Comparison of ENCODE assay signal across 9 mouse cellular contexts in genomic region chr9:72661895-72662661, GRCm38 (mm10). TPM values are rescaled to one million over a fixed set of nuclear protein-coding genes. Genes with fewer than 3 reads are reported as not detected.
A peak's percentile ranks its signal among the peaks of the same experiment; 100 is the strongest.
DNase-seq lines count a peak whose midpoint lies in the region; ATAC-seq and TF ChIP-seq lines count a peak whose summit lies in the region.
"Had no signal": no experiment of that assay in that cellular context is flagged by ENCODE, and none has a peak within 500 bp of the region (broad histone marks: within the 10 kb centered on the region; RNA-seq: fewer than 3 reads in every experiment).

Nedd4 (plus strand) TSS chr9:72662346.

- TF ChIP-seq EP300 in CH12.LX (IDR thresholded peaks at IDR 0.05; ENCODE audit: low read length), result no peak

- peak within 1 kb of the TSS; percentile 59 to 75 (median 74) for H3K4me3 ChIP-seq in CH12.LX (replicated peaks in 1 of 3; ENCODE audit: low read depth in 2 of 3, low read length in 2 of 3, poor library complexity in 1 of 3)
- H3K4me3 ChIP-seq in forebrain, embryonic 11.5 days (ENCODE audit: low read depth, low read length), result peak within 1 kb of the TSS; percentile 99
- H3K4me3 ChIP-seq in heart, embryonic 15.5 days, result peak within 1 kb of the TSS; percentile 93
- peak within 1 kb of the TSS; percentile 91 for H3K4me3 ChIP-seq in liver, embryonic 13.5 days (replicated peaks)
- peak within 1 kb of the TSS; percentile 99 for H3K4me3 ChIP-seq in neural tube, embryonic 11.5 days (ENCODE audit: low read depth, low read length)
- peak within 1 kb of the TSS; percentile 95 for H3K4me3 ChIP-seq in stomach, embryonic 16.5 days (replicated peaks; ENCODE audit: low read length)

- peak; percentile 91 for ATAC-seq in forebrain, embryonic 11.5 days (replicated peaks; ENCODE audit: low FRiP score)
- ATAC-seq in heart, embryonic 15.5 days (replicated peaks; ENCODE audit: insufficient number of reproducible peaks, insufficient read depth, low FRiP score, low read depth), result peak; percentile 94
- ATAC-seq in liver, embryonic 13.5 days (ENCODE audit: low read depth), result peak; percentile 90
- peak; percentile 88 for ATAC-seq in neural tube, embryonic 11.5 days (ENCODE audit: insufficient read depth, low FRiP score, low TSS enrichment)
- ATAC-seq in stomach, embryonic 16.5 days (ENCODE audit: insufficient read depth, low FRiP score), result peak; percentile 94

- H3K36me3 ChIP-seq in CH12.LX (replicated peaks in 1 of 2; ENCODE audit: control insufficient read depth in 1 of 2, insufficient read depth in 1 of 2, low read length in 1 of 2), result peaks cover 0 to 27% of the 10 kb centered on the region in 2 experiments
- H3K36me3 ChIP-seq in forebrain, embryonic 11.5 days (ENCODE audit: control insufficient read depth, insufficient read depth, low read length), result no peaks in the 10 kb centered on the region; the same call in 1 of the 2 replicates
- peaks cover 17% of the 10 kb centered on the region; the same call in 1 of the 2 replicates for H3K36me3 ChIP-seq in heart, embryonic 15.5 days
- peaks cover 32% of the 10 kb centered on the region for H3K36me3 ChIP-seq in liver, embryonic 13.5 days
- H3K36me3 ChIP-seq in neural tube, embryonic 11.5 days (ENCODE audit: control insufficient read depth, insufficient read depth, low read length), result peaks cover 8% of the 10 kb centered on the region
- no peaks in the 10 kb centered on the region for H3K36me3 ChIP-seq in stomach, embryonic 16.5 days (ENCODE audit: control insufficient read depth, insufficient read depth, low read length)

- peaks cover 11% of the 10 kb centered on the region for H3K27me3 ChIP-seq in CH12.LX (replicated peaks)
- no peaks in the 10 kb centered on the region for H3K27me3 ChIP-seq in forebrain, embryonic 11.5 days (ENCODE audit: control insufficient read depth, insufficient read depth, low read length)
- H3K27me3 ChIP-seq in heart, embryonic 15.5 days, result no peaks in the 10 kb centered on the region
- no peaks in the 10 kb centered on the region for H3K27me3 ChIP-seq in liver, embryonic 13.5 days
- H3K27me3 ChIP-seq in neural tube, embryonic 11.5 days (ENCODE audit: control insufficient read depth, insufficient read depth, low read length), result no peaks in the 10 kb centered on the region
- no peaks in the 10 kb centered on the region for H3K27me3 ChIP-seq in stomach, embryonic 16.5 days (ENCODE audit: control insufficient read depth, insufficient read depth, low read length)

- no peaks in the 10 kb centered on the region for H3K9me3 ChIP-seq in CH12.LX (replicated peaks; ENCODE audit: low read length)
- H3K9me3 ChIP-seq in forebrain, embryonic 11.5 days (ENCODE audit: control insufficient read depth, low read length), result no peaks in the 10 kb centered on the region
- no peaks in the 10 kb centered on the region for H3K9me3 ChIP-seq in heart, embryonic 15.5 days (replicated peaks)
- no peaks in the 10 kb centered on the region for H3K9me3 ChIP-seq in liver, embryonic 13.5 days (replicated peaks)
- no peaks in the 10 kb centered on the region for H3K9me3 ChIP-seq in neural tube, embryonic 11.5 days (ENCODE audit: control insufficient read depth, low read length)
- H3K9me3 ChIP-seq in stomach, embryonic 16.5 days (replicated peaks; ENCODE audit: control insufficient read depth, low read length), result no peaks in the 10 kb centered on the region

- TF ChIP-seq POLR2A in CH12.LX (IDR thresholded peaks at IDR 0.05; ENCODE audit: low read depth, low read length), result peak; percentile 70

- dilution Hi-C loops in CH12.LX (cut with MboI; ENCODE audit: extremely low pct_ligation_motif_present, extremely low pct_unique_long_range_greater_than_20kb, low sequenced_read_pairs), result no loop called here

- under 1% methylated on average over 82 of the region's 83 CpGs for WGBS in forebrain, embryonic 11.5 days
- WGBS in heart, embryonic 15.5 days, result under 1% methylated on average over 73 of the region's 83 CpGs
- WGBS in liver, embryonic 13.5 days (ENCODE audit: insufficient replicate concordance), result under 1% methylated on average over 64 of the region's 83 CpGs
- under 1% methylated on average over 57 of the region's 83 CpGs for WGBS in neural tube, embryonic 11.5 days
- under 1% methylated on average over 76 of the region's 83 CpGs for WGBS in stomach, embryonic 16.5 days

- peak within 1 kb of the TSS; percentile 66 for H3K27ac ChIP-seq in CH12.LX (ENCODE audit: insufficient read depth, low read depth)
- H3K27ac ChIP-seq in forebrain, embryonic 11.5 days (ENCODE audit: low read depth, low read length), result peak within 1 kb of the TSS; percentile 99
- peak within 1 kb of the TSS; percentile 100 for H3K27ac ChIP-seq in heart, embryonic 15.5 days
- H3K27ac ChIP-seq in liver, embryonic 13.5 days, result peak within 1 kb of the TSS; percentile 96
- peak within 1 kb of the TSS; percentile 99 for H3K27ac ChIP-seq in neural tube, embryonic 11.5 days (ENCODE audit: low read depth, low read length)
- H3K27ac ChIP-seq in stomach, embryonic 16.5 days (ENCODE audit: low read length), result peak within 1 kb of the TSS; percentile 100
- H3K27ac ChIP-seq: macrophage had no signal

- H3K4me2 ChIP-seq in CH12.LX (ENCODE audit: insufficient read depth, low read depth, poor library complexity, severe bottlenecking), result peak within 1 kb of the TSS; percentile 52
- peak within 1 kb of the TSS; percentile 77 for H3K4me2 ChIP-seq in forebrain, embryonic 11.5 days (ENCODE audit: low read depth, low read length, severe bottlenecking)
- H3K4me2 ChIP-seq in heart, embryonic 15.5 days, result peak within 1 kb of the TSS; percentile 86
- peak within 1 kb of the TSS; percentile 91 for H3K4me2 ChIP-seq in liver, embryonic 13.5 days
- peak within 1 kb of the TSS; percentile 79 for H3K4me2 ChIP-seq in neural tube, embryonic 11.5 days (ENCODE audit: low read depth)
- H3K4me2 ChIP-seq in stomach, embryonic 16.5 days (ENCODE audit: low read depth, low read length), result peak within 1 kb of the TSS; percentile 96

- DNase-seq in CH12.LX (ENCODE audit: extremely low read depth), result peak; percentile 86
- peak; percentile 76 for DNase-seq in c-Kit-positive CD71-negative TER-119-negative erythroid progenitor cells, embryonic 14.5 days (ENCODE audit: low read depth)
- peak; percentile 99 for DNase-seq in forebrain, embryonic 11.5 days (ENCODE audit: low spot score)
- DNase-seq in kidney, postnatal 25 days, result peak; percentile 95 to 98
- DNase-seq in liver, embryonic 13.5 days, result peak; percentile 91
- DNase-seq in neural tube, embryonic 11.5 days (ENCODE audit: low spot score), result peak; percentile 97

- peaks cover 0 to 45% of the 10 kb centered on the region in 2 experiments; a peak in 3 of 4 replicates for H3K4me1 ChIP-seq in CH12.LX (ENCODE audit: control insufficient read depth in 1 of 2, insufficient read depth in 2 of 2)
- peaks cover 26% of the 10 kb centered on the region for H3K4me1 ChIP-seq in forebrain, embryonic 11.5 days (replicated peaks; ENCODE audit: control insufficient read depth, insufficient read depth, low read length)
- H3K4me1 ChIP-seq in heart, embryonic 15.5 days (replicated peaks), result peaks cover 27% of the 10 kb centered on the region
- peaks cover 65% of the 10 kb centered on the region for H3K4me1 ChIP-seq in liver, embryonic 13.5 days (replicated peaks)
- peaks cover 21% of the 10 kb centered on the region for H3K4me1 ChIP-seq in neural tube, embryonic 11.5 days (ENCODE audit: control insufficient read depth, insufficient read depth, low read length)
- H3K4me1 ChIP-seq in stomach, embryonic 16.5 days (ENCODE audit: control insufficient read depth, insufficient read depth, low read length), result peaks cover 28% of the 10 kb centered on the region

- peaks cover 9% of the 10 kb centered on the region for H3K79me2 ChIP-seq in CH12.LX (replicated peaks; ENCODE audit: control insufficient read depth, extremely low read depth, insufficient read depth, poor library complexity, severe bottlenecking)

- no peak for TF ChIP-seq RAD21 in CH12.LX (IDR thresholded peaks at IDR 0.05; ENCODE audit: low read depth, low read length)

- TF ChIP-seq CTCF in CH12.LX (conservative IDR thresholded peaks at IDR 0.05 in 1 of 2, IDR thresholded peaks at IDR 0.05 in 1 of 2; ENCODE audit: low read depth in 2 of 2, low read length in 2 of 2), result no peak

- H3K9ac ChIP-seq in CH12.LX (ENCODE audit: insufficient read depth, low read depth), result peak within 1 kb of the TSS; percentile 72
- peak within 1 kb of the TSS; percentile 100 for H3K9ac ChIP-seq in forebrain, embryonic 11.5 days (ENCODE audit: low read length)
- peak within 1 kb of the TSS; percentile 100 for H3K9ac ChIP-seq in heart, embryonic 15.5 days
- peak within 1 kb of the TSS; percentile 98 for H3K9ac ChIP-seq in liver, embryonic 13.5 days
- peak within 1 kb of the TSS; percentile 100 for H3K9ac ChIP-seq in neural tube, embryonic 11.5 days (ENCODE audit: low read length)
- peak within 1 kb of the TSS; percentile 100 for H3K9ac ChIP-seq in stomach, embryonic 16.5 days (ENCODE audit: low read length)

- in situ Hi-C loops in CH12.LX (cut with MboI; ENCODE audit: low pct_ligation_motif_present, low pct_unique_long_range_greater_than_20kb, low sequenced_read_pairs), result no loop called here

TF ChIP-seq in CH12.LX, 34 proteins besides CTCF, POLR2A, EP300 and RAD21 (continues in another document):
- TF ChIP-seq HCFC1 (IDR thresholded peaks at IDR 0.05; ENCODE audit: low read depth, low read length), result peak; percentile 12
- peak; percentile 16; the same call in 1 of the 2 replicates for TF ChIP-seq ELF1 (IDR thresholded peaks at IDR 0.05; ENCODE audit: low read depth, low read length)
- peak; percentile 45 for TF ChIP-seq NELFE (IDR thresholded peaks at IDR 0.05; ENCODE audit: low read depth, low read length)
- TF ChIP-seq MYC (IDR thresholded peaks at IDR 0.05; ENCODE audit: low read depth, low read length), result 0 out of 2 replicates have a peak, but pooled peaks have one; percentile 57
- TF ChIP-seq MXI1 (IDR thresholded peaks at IDR 0.05; ENCODE audit: low read depth, low read length), result no peak; the same call in 1 of the 2 replicates
- peak; percentile 51; the same call in 1 of the 2 replicates for TF ChIP-seq SIN3A (IDR thresholded peaks at IDR 0.05; ENCODE audit: low read length)
- TF ChIP-seq ZNF384 (IDR thresholded peaks at IDR 0.05; ENCODE audit: low read depth, low read length), result no peak
- TF ChIP-seq NRF1 (IDR thresholded peaks at IDR 0.05; ENCODE audit: low read depth, low read length), result peak; percentile 89
- no peak for TF ChIP-seq JUN (IDR thresholded peaks at IDR 0.05; ENCODE audit: insufficient read depth, low read depth, low read length)
- no peak for TF ChIP-seq MAFK (IDR thresholded peaks at IDR 0.05; ENCODE audit: insufficient replicate concordance, low read length)

RNA-seq across cellular contexts. Expression of gene Nedd4, which starts in this region (rescaled TPM):
- total RNA-seq in CH12.LX (2012; rRNA removed) (56.9 and 65.0 TPM in 2 replicates), CH12.LX (2014; rRNA removed) (189 and 206 TPM in 2 replicates)
- polyA plus RNA-seq in CH12.LX (2012; ENCODE audit: insufficient read length, low read depth), result 196 and 211 TPM in 2 replicates
- polyA plus RNA-seq in forebrain, embryonic 11.5 days (2014; fragmentation: Nextera tagmentation; extraction: Ambion mirVana), result 781 and 793 TPM in 2 replicates
- polyA plus RNA-seq in heart, embryonic 15.5 days (2015; fragmentation: Nextera tagmentation; extraction: Ambion mirVana), result 450 and 481 TPM in 2 replicates
- 114 and 134 TPM in 2 replicates for polyA plus RNA-seq in liver, embryonic 13.5 days (2015; fragmentation: Nextera tagmentation; extraction: Ambion mirVana)
- 798 and 799 TPM in 2 replicates for polyA plus RNA-seq in neural tube, embryonic 11.5 days (2014; fragmentation: Nextera tagmentation; extraction: Ambion mirVana)
- polyA plus RNA-seq in stomach, embryonic 16.5 days (2015; fragmentation: Nextera tagmentation; extraction: Ambion mirVana), result 548 TPM in 2 replicates

Comparison
In these comparisons a context has a peak if more than half of its experiments do, and no peak if none do; other contexts are left out.
1. Peak in every context shown above with its lines: DNase-seq, ATAC-seq, H3K4me3 ChIP-seq and H3K27ac ChIP-seq.